Mouse (Mus musculus): ENCODE results near the gene Klhl12. TPM values are rescaled to one million over a fixed set of nuclear protein-coding genes. Genes with fewer than 3 reads are reported as not detected.
"Not testable (repeated sequence)": the region's sequence is repeated elsewhere in the genome, so short reads cannot be mapped to it uniquely, and the experiment has no call there.

Klhl12 gene
- polyA plus RNA-seq, 1 experiment from 2014 or later: 34.1 TPM

DNA sequence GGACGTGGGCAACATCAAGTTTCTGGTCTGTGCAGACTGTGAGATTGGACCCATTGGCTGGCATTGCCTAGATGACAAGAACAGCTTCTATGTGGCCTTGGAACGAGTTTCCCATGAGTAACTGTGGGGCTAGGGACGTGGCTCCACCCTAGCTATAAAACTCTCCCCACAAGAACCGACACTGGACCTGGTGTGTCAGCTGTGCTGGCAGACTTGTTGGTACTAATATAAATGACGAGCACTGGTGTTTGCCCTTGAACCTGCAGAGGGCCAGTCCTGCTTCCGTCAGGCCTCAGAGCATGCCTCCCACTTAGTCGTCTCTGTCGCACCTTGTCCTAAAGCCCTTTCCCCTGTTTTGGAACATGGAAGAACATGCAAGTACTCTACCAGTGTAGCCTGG is 50.9 kb downstream of the Klhl12 start:
- H3K27ac ChIP-seq: no peak overlapping the region
- H3K4me3 ChIP-seq (replicated peaks): no peak overlapping the region
- 90% methylated on average over 8 of the region's 8 CpGs for WGBS
- H3K9ac ChIP-seq: no peak overlapping the region
- H3K9me3 ChIP-seq: no peaks in the 10 kb centered on the region
- no peak overlapping the region for H3K4me2 ChIP-seq
- H3K4me1 ChIP-seq: no peaks in the 10 kb centered on the region
- no peak for ATAC-seq (ENCODE audit: low FRiP score)
- no peaks in the 10 kb centered on the region for H3K27me3 ChIP-seq
- H3K36me3 ChIP-seq (replicated peaks): peaks cover 35% of the 10 kb centered on the region

GRCm38 (mm10) chr1:134510018-134510417 is 54.7 kb downstream of the Klhl12 start:
- Histone ChIP-seq H3K27ac (no peak overlapping the region), H3K9me3 (no peaks in the 10 kb centered on the region), H3K36me3 (replicated peaks) (peaks cover 31% of the 10 kb centered on the region), H3K4me3 (replicated peaks) (no peak overlapping the region), H3K4me1 (peaks cover 12% of the 10 kb centered on the region), H3K27me3 (peaks cover 35% of the 10 kb centered on the region), H3K9ac (no peak overlapping the region), H3K4me2 (no peak overlapping the region)
- no peak for ATAC-seq (ENCODE audit: low FRiP score)
- WGBS: 63% methylated on average over 7 of the region's 7 CpGs

DNA sequence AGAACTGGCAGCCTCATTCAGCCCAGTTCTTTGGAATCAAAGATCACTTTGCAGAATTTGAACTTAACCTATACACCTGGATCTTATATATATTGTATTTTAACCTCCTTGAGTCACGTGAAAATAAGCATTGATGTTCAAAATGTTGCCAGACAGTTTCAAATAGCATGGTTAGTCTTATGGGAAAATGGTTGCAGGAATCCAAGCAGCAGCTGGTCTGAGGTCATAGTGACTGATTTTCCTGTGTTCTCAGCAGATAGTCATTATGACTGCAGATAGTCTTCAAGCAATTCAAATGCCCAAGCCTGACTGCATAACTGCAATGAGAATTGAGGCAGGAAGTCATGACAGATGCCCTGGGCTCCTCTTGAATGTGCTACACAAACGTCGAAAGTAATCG is 56.9 kb downstream of the Klhl12 start:
- no peak overlapping the region for H3K9ac ChIP-seq
- H3K4me2 ChIP-seq: no peak overlapping the region
- peaks cover 21% of the 10 kb centered on the region for H3K4me1 ChIP-seq
- WGBS: 53% methylated on average over 4 of the region's 4 CpGs
- no peak overlapping the region for H3K27ac ChIP-seq
- H3K36me3 ChIP-seq (replicated peaks): peaks cover 18% of the 10 kb centered on the region
- peak; percentile 27; the same call in 1 of the 2 replicates for ATAC-seq (ENCODE audit: low FRiP score)
- H3K27me3 ChIP-seq: peaks cover 43% of the 10 kb centered on the region
- no peaks in the 10 kb centered on the region for H3K9me3 ChIP-seq
- H3K4me3 ChIP-seq (replicated peaks): no peak overlapping the region

GRCm38 (mm10) chr1:134512584-134512983 is 57.3 kb downstream of the Klhl12 start:
- H3K9me3 ChIP-seq: no peaks in the 10 kb centered on the region
- no peak overlapping the region for H3K4me3 ChIP-seq (replicated peaks)
- peaks cover 43% of the 10 kb centered on the region for H3K27me3 ChIP-seq
- H3K4me2 ChIP-seq: 0 out of 2 replicates have a peak overlapping the region, but pooled peaks have one; percentile 72
- WGBS: 50% methylated on average over 6 of the region's 6 CpGs
- peaks cover 21% of the 10 kb centered on the region for H3K4me1 ChIP-seq
- H3K9ac ChIP-seq: no peak overlapping the region
- H3K27ac ChIP-seq: no peak overlapping the region
- peak; percentile 53 for ATAC-seq (ENCODE audit: low FRiP score)
- H3K36me3 ChIP-seq (replicated peaks): peaks cover 14% of the 10 kb centered on the region

GRCm38 (mm10) chr1:134513312-134513860 is 58.1 kb downstream of the Klhl12 start:
- Histone ChIP-seq H3K36me3 (replicated peaks) (0 out of 2 replicates have a peak, but pooled peaks cover 6% of the 10 kb centered on the region), H3K27me3 (peaks cover 43% of the 10 kb centered on the region), H3K27ac (no peak overlapping the region), H3K9me3 (no peaks in the 10 kb centered on the region), H3K9ac (peak overlapping the region; percentile 55), H3K4me3 (replicated peaks) (peak overlapping the region; percentile 42), H3K4me1 (peaks cover 21% of the 10 kb centered on the region), H3K4me2 (peak overlapping the region; percentile 72)
- 1% methylated on average over 38 of the region's 38 CpGs for WGBS
- ATAC-seq (ENCODE audit: low FRiP score): no peak

GRCm38 (mm10) chr1:134513876-134514590 is 58.7 kb downstream of the Klhl12 start:
- Histone ChIP-seq H3K4me2 (peak overlapping the region; percentile 72), H3K36me3 (replicated peaks) (0 out of 2 replicates have a peak, but pooled peaks cover 4% of the 10 kb centered on the region), H3K4me1 (peaks cover 21% of the 10 kb centered on the region), H3K9me3 (no peaks in the 10 kb centered on the region), H3K27me3 (peaks cover 43% of the 10 kb centered on the region), H3K9ac (0 out of 2 replicates have a peak overlapping the region, but pooled peaks have one; percentile 55), H3K4me3 (replicated peaks) (peak overlapping the region; percentile 42; the same call in 1 of the 2 replicates), H3K27ac (no peak overlapping the region)
- no peak for ATAC-seq (ENCODE audit: low FRiP score)
- 43% methylated on average over 16 of the region's 16 CpGs for WGBS

DNA sequence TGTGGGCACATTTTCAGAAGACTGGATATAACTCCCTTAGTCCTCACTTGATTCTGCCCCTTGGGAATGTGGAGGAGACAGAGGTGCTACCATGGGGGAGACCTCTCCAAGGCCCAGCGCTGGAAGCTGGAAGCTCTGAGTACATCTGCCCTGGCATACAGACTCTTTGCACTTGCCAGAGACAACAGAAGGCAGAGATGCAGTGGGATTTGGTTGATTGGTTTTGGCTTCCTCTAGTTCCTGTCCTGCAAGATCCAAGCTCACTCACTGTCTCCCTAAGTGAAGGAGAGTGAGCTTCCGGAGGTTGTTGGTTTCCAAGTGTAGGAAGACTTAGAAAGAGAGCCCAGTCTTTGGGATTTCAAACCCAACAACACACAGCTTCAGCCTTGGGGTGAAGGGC is 60.6 kb downstream of the Klhl12 start:
- Histone ChIP-seq H3K4me3 (replicated peaks) (no peak overlapping the region), H3K27me3 (peaks cover 43% of the 10 kb centered on the region), H3K9ac (no peak overlapping the region), H3K36me3 (replicated peaks) (no peaks in the 10 kb centered on the region), H3K4me1 (peaks cover 21% of the 10 kb centered on the region), H3K4me2 (no peak overlapping the region), H3K27ac (no peak overlapping the region), H3K9me3 (no peaks in the 10 kb centered on the region)
- WGBS: 90% methylated on average over 2 of the region's 2 CpGs
- no peak for ATAC-seq (ENCODE audit: low FRiP score)

GRCm38 (mm10) chr1:134516491-134517198 is 61.3 kb downstream of the Klhl12 start:
- H3K36me3 ChIP-seq (replicated peaks): no peaks in the 10 kb centered on the region
- 8% methylated on average over 4 of the region's 4 CpGs for WGBS
- no peak for ATAC-seq (ENCODE audit: low FRiP score)
- H3K27me3 ChIP-seq: peaks cover 42% of the 10 kb centered on the region
- H3K4me3 ChIP-seq (replicated peaks): no peak overlapping the region
- H3K4me1 ChIP-seq: peaks cover 21% of the 10 kb centered on the region
- H3K27ac ChIP-seq: peak overlapping the region; percentile 31; the same call in 1 of the 2 replicates
- H3K9me3 ChIP-seq: no peaks in the 10 kb centered on the region
- H3K4me2 ChIP-seq: no peak overlapping the region
- H3K9ac ChIP-seq: 0 out of 2 replicates have a peak overlapping the region, but pooled peaks have one; percentile 12

DNA sequence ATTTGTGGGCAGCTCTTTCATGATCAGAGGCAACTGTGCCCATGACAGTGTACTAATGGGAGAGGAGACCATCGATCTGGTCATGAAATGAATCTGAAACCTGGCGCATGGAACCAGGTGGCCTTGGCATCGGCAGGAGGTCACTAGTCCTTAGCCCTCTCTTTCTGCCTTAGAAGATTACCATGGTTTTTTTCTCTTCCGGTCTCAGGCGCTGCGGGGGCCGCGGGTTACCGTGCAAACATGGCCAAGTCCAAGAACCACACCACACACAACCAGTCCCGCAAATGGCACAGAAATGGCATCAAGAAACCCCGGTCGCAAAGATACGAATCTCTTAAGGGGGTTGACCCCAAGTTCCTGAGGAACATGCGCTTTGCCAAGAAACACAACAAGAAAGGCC is 62.5 kb downstream of the Klhl12 start:
- 95% methylated on average over 13 of the region's 14 CpGs for WGBS
- peaks cover 30% of the 10 kb centered on the region for H3K27me3 ChIP-seq
- H3K27ac ChIP-seq; H3K9ac ChIP-seq; H3K4me2 ChIP-seq; H3K4me3 ChIP-seq (replicated peaks); H3K9me3 ChIP-seq; H3K36me3 ChIP-seq (replicated peaks); ATAC-seq (ENCODE audit: low FRiP score): not testable (repeated sequence)
- peaks cover 19% of the 10 kb centered on the region for H3K4me1 ChIP-seq

- 12% methylated on average over 7 of the region's 7 CpGs for WGBS
- Histone ChIP-seq H3K27me3 (peaks cover 21% of the 10 kb centered on the region), H3K36me3 (replicated peaks) (no peaks in the 10 kb centered on the region), H3K9ac (no peak overlapping the region), H3K4me3 (replicated peaks) (no peak overlapping the region), H3K9me3 (no peaks in the 10 kb centered on the region), H3K4me2 (no peak overlapping the region), H3K4me1 (peaks cover 11% of the 10 kb centered on the region), H3K27ac (no peak overlapping the region)
- ATAC-seq (ENCODE audit: low FRiP score): no peak; the same call in 1 of the 2 replicates
Measured at GRCm38 (mm10) chr1:134518677-134519076, 63.3 kb downstream of the Klhl12 start.

- H3K27ac ChIP-seq; H3K9ac ChIP-seq; H3K4me3 ChIP-seq (replicated peaks); H3K9me3 ChIP-seq; ATAC-seq (ENCODE audit: low FRiP score); H3K4me2 ChIP-seq; H3K4me1 ChIP-seq; H3K36me3 ChIP-seq (replicated peaks): not testable (repeated sequence)
- 92% methylated on average over 5 of the region's 5 CpGs for WGBS
- H3K27me3 ChIP-seq: peaks cover 16% of the 10 kb centered on the region
Measured at GRCm38 (mm10) chr1:134519201-134519600, 63.9 kb downstream of the Klhl12 start.

- WGBS: 90% methylated on average over 8 of the region's 8 CpGs
- ATAC-seq (ENCODE audit: low FRiP score): no peak
- Histone ChIP-seq H3K9me3 (no peaks in the 10 kb centered on the region), H3K36me3 (replicated peaks) (no peaks in the 10 kb centered on the region), H3K9ac (no peak overlapping the region), H3K4me3 (replicated peaks) (no peak overlapping the region), H3K4me2 (no peak overlapping the region), H3K4me1 (peaks cover 9% of the 10 kb centered on the region), H3K27ac (no peak overlapping the region), H3K27me3 (peaks cover 7% of the 10 kb centered on the region)
Measured at GRCm38 (mm10) chr1:134520001-134520721, 64.8 kb downstream of the Klhl12 start.

All from forebrain, embryonic 12.5 days (tissue).